Mouse (Mus musculus) WW6 (cell line): ENCODE results near the gene Trim67.

Experiments used
- DNase-seq: peaks from one replicate; pipeline ENCODE4 v3.0.0-alpha.2; 2013; ENCODE audit warnings: low read depth, low spot score

The Trim67 gene

GRCm38 (mm10) chr8:124792708-124793107, at the start of gene Trim67:
Gene Trim67, plus strand, starts transcription at chr8:124793092.
- DNase-seq: no peak

GRCm38 (mm10) chr8:124746661-124747060, 46.2 kb upstream of the Trim67 start:
- no peak for DNase-seq

GRCm38 (mm10) chr8:124751191-124751590, 41.7 kb upstream of the Trim67 start:
- DNase-seq: no peak

GRCm38 (mm10) chr8:124751709-124752173, 41.2 kb upstream of the Trim67 start, which contains the start of gene Fam89a:
Gene Fam89a, minus strand, starts transcription at chr8:124751832.
- peak; percentile 67 for DNase-seq

GRCm38 (mm10) chr8:124752325-124752862, 40.5 kb upstream of the Trim67 start:
- DNase-seq: no peak

GRCm38 (mm10) chr8:124754101-124754791, 38.6 kb upstream of the Trim67 start:
- no peak for DNase-seq

GRCm38 (mm10) chr8:124754792-124755190, 38.1 kb upstream of the Trim67 start:
- no peak for DNase-seq

- DNase-seq: no peak
Observed at GRCm38 (mm10) chr8:124755481-124755880, 37.4 kb upstream of the Trim67 start.

- no peak for DNase-seq
Observed at GRCm38 (mm10) chr8:124756153-124756552, 36.7 kb upstream of the Trim67 start.

- DNase-seq: no peak
Observed at GRCm38 (mm10) chr8:124756601-124757000, 36.3 kb upstream of the Trim67 start.

- no peak for DNase-seq
Observed at GRCm38 (mm10) chr8:124758544-124758943, 34.3 kb upstream of the Trim67 start.

GRCm38 (mm10) chr8:124763061-124763460, 29.8 kb upstream of the Trim67 start:
- no peak for DNase-seq

GRCm38 (mm10) chr8:124772389-124772788, 20.5 kb upstream of the Trim67 start:
- DNase-seq: no peak

- DNase-seq: no peak
Observed at GRCm38 (mm10) chr8:124775695-124776094, 17.2 kb upstream of the Trim67 start.

GRCm38 (mm10) chr8:124780236-124780635, 12.7 kb upstream of the Trim67 start:
- no peak for DNase-seq

- no peak for DNase-seq
Observed at GRCm38 (mm10) chr8:124782431-124782830, 10.5 kb upstream of the Trim67 start.

- no peak for DNase-seq
Observed at GRCm38 (mm10) chr8:124783228-124783627, 9.7 kb upstream of the Trim67 start.

GRCm38 (mm10) chr8:124784613-124785012, 8.3 kb upstream of the Trim67 start:
- DNase-seq: no peak

GRCm38 (mm10) chr8:124790676-124791075, 2.2 kb upstream of the Trim67 start:
- DNase-seq: no peak

GRCm38 (mm10) chr8:124791751-124792150, 1.1 kb upstream of the Trim67 start:
- DNase-seq: no peak

- DNase-seq: no peak
Observed at GRCm38 (mm10) chr8:124792186-124792585, 706 bp upstream of the Trim67 start.

- no peak for DNase-seq
Observed at GRCm38 (mm10) chr8:124793172-124793651, 320 bp downstream of the Trim67 start.
